In genomic region chr5:143205015-143205414, GRCm38 (mm10) we compare ENCODE assay signal across 17 mouse cellular contexts. TPM values are rescaled to one million over a fixed set of nuclear protein-coding genes. Genes with fewer than 3 reads are reported as not detected.
DNase-seq lines count a peak whose midpoint lies in the region; ATAC-seq and TF ChIP-seq lines count a peak whose summit lies in the region.
"Had no signal": no experiment of that assay in that cellular context is flagged by ENCODE, and none has a peak within 500 bp of the region (broad histone marks: within the 10 kb centered on the region; RNA-seq: fewer than 3 reads in every experiment).

No protein-coding gene starts in this region.

- H3K4me1 ChIP-seq in testis, adult 2 months (ENCODE audit: control insufficient read depth, insufficient read depth, low read length): no peaks in the 10 kb centered on the region
- no peaks in the 10 kb centered on the region for H3K4me1 ChIP-seq in stomach, postnatal 0 days (replicated peaks; ENCODE audit: control insufficient read depth, insufficient read depth)
- no peaks in the 10 kb centered on the region for H3K4me1 ChIP-seq in hindbrain, embryonic 13.5 days (replicated peaks)
- H3K4me1 ChIP-seq: forebrain, embryonic 13.5 days; heart, embryonic 12.5 days; limb, embryonic 12.5 days had no signal

- no peak for ATAC-seq in stomach, postnatal 0 days (ENCODE audit: low FRiP score, low TSS enrichment)
- no peak for ATAC-seq in hindbrain, embryonic 13.5 days (ENCODE audit: low FRiP score)
- ATAC-seq: forebrain, embryonic 13.5 days; midbrain, embryonic 16.5 days had no signal

- peak; percentile 46; the same call in 1 of the 2 replicates for TF ChIP-seq CTCF in testis, adult 2 months (IDR thresholded peaks at IDR 0.05; ENCODE audit: control insufficient read depth, insufficient read depth, insufficient replicate concordance, low read depth, low read length)
- peak; percentile 53 for TF ChIP-seq CTCF in stomach, postnatal 0 days (IDR thresholded peaks at IDR 0.05; ENCODE audit: low read depth)

- no peaks in the 10 kb centered on the region for H3K36me3 ChIP-seq in testis, adult 2 months (ENCODE audit: control insufficient read depth, insufficient read depth, low read length)
- H3K36me3 ChIP-seq in stomach, postnatal 0 days (ENCODE audit: control insufficient read depth, insufficient read depth, low read length): no peaks in the 10 kb centered on the region
- H3K36me3 ChIP-seq in hindbrain, embryonic 13.5 days: no peaks in the 10 kb centered on the region
- H3K36me3 ChIP-seq: heart, embryonic 12.5 days; limb, embryonic 12.5 days had no signal

- no peak overlapping the region for H3K27ac ChIP-seq in testis, adult 2 months (ENCODE audit: control insufficient read depth, insufficient read depth, low read depth, low read length)
- no peak overlapping the region for H3K27ac ChIP-seq in stomach, postnatal 0 days (replicated peaks)
- H3K27ac ChIP-seq in hindbrain, embryonic 13.5 days: no peak overlapping the region
- H3K27ac ChIP-seq: forebrain, embryonic 13.5 days; hindbrain, embryonic 14.5 days; limb, embryonic 12.5 days had no signal

- DNase-seq in kidney, postnatal 4 days: peak; percentile 15 to 16
- DNase-seq in kidney, postnatal 25 days: no peak
- no peak for DNase-seq in testis, postnatal 14 days (ENCODE audit: low spot score)
- peak; percentile 22 for DNase-seq in NIH3T3 (ENCODE audit: low read depth)
- no peak for DNase-seq in stomach, postnatal 0 days (ENCODE audit: low spot score)
- DNase-seq: adrenal gland, adult 8-10 months had no signal

- 73% methylated on average over 3 of the region's 3 CpGs for WGBS in stomach, postnatal 0 days
- WGBS in hindbrain, embryonic 13.5 days: 71% methylated on average over 3 of the region's 3 CpGs

- no peak for TF ChIP-seq POLR2A in testis, adult 2 months (IDR thresholded peaks at IDR 0.05; ENCODE audit: control insufficient read depth, low read depth, low read length)

- no peak for TF ChIP-seq EP300 in stomach, postnatal 0 days (optimal IDR thresholded peaks at IDR 0.05)

- H3K27me3 ChIP-seq in testis, adult 2 months (ENCODE audit: control insufficient read depth, insufficient read depth, low read length): no peaks in the 10 kb centered on the region
- no peaks in the 10 kb centered on the region for H3K27me3 ChIP-seq in stomach, postnatal 0 days (ENCODE audit: control insufficient read depth, insufficient read depth, low read length)
- no peaks in the 10 kb centered on the region for H3K27me3 ChIP-seq in hindbrain, embryonic 13.5 days
- H3K27me3 ChIP-seq: forebrain, embryonic 13.5 days; heart, embryonic 12.5 days; limb, embryonic 12.5 days had no signal

- H3K4me2 ChIP-seq in stomach, postnatal 0 days (replicated peaks; ENCODE audit: low read depth): no peak overlapping the region
- H3K4me2 ChIP-seq in hindbrain, embryonic 13.5 days: no peak overlapping the region
- H3K4me2 ChIP-seq: forebrain, embryonic 13.5 days; heart, embryonic 12.5 days; hindbrain, embryonic 14.5 days; limb, embryonic 12.5 days had no signal

- 0 out of 2 replicates have a peak, but pooled peaks cover 3% of the 10 kb centered on the region for H3K9me3 ChIP-seq in stomach, postnatal 0 days (ENCODE audit: control insufficient read depth, low read length)
- peaks cover 5% of the 10 kb centered on the region for H3K9me3 ChIP-seq in hindbrain, embryonic 13.5 days

- no peak overlapping the region for H3K4me3 ChIP-seq in testis, adult 2 months (ENCODE audit: control insufficient read depth, low read depth, low read length)
- no peak overlapping the region for H3K4me3 ChIP-seq in stomach, postnatal 0 days (ENCODE audit: low read depth, low read length)
- no peak overlapping the region for H3K4me3 ChIP-seq in hindbrain, embryonic 13.5 days
- H3K4me3 ChIP-seq: forebrain, embryonic 13.5 days; heart, embryonic 12.5 days; limb, embryonic 12.5 days had no signal

- H3K9ac ChIP-seq in stomach, postnatal 0 days (ENCODE audit: low read length): no peak overlapping the region
- H3K9ac ChIP-seq in hindbrain, embryonic 13.5 days: no peak overlapping the region
- H3K9ac ChIP-seq: forebrain, embryonic 13.5 days; heart, embryonic 12.5 days; hindbrain, embryonic 14.5 days; limb, embryonic 12.5 days had no signal

RNA-seq across cellular contexts. Expression of gene Spdye4a, which starts 21.7 kb away (rescaled TPM):
- polyA plus RNA-seq in testis, adult 2 months (2012; rRNA removed): 12.1 and 12.9 TPM in 2 replicates
- polyA plus RNA-seq in stomach, postnatal 0 days (2015; fragmentation: Nextera tagmentation; extraction: Ambion mirVana): 0.05 TPM in 1 of 2 replicates, not detected in the other
- polyA plus RNA-seq in hindbrain, embryonic 13.5 days (2015; fragmentation: Nextera tagmentation; extraction: Ambion mirVana): not detected in 2 replicates
- polyA plus RNA-seq: embryonic facial prominence, embryonic 14.5 days; forebrain, embryonic 13.5 days; heart, embryonic 12.5 days; hindbrain, embryonic 14.5 days; kidney, embryonic 16.5 days; limb, embryonic 12.5 days; midbrain, embryonic 16.5 days; spleen, adult 2 months had no signal

RNA-seq across cellular contexts. Expression of gene Spdye4b, which starts 24.2 kb away (rescaled TPM):
- polyA plus RNA-seq in testis, adult 2 months (2012; rRNA removed): 28.6 and 30.2 TPM in 2 replicates
- polyA plus RNA-seq in stomach, postnatal 0 days (2015; fragmentation: Nextera tagmentation; extraction: Ambion mirVana): not detected in 2 replicates
- not detected in 2 replicates for polyA plus RNA-seq in hindbrain, embryonic 13.5 days (2015; fragmentation: Nextera tagmentation; extraction: Ambion mirVana)
- polyA plus RNA-seq: embryonic facial prominence, embryonic 14.5 days; forebrain, embryonic 13.5 days; heart, embryonic 12.5 days; hindbrain, embryonic 14.5 days; kidney, embryonic 16.5 days; limb, embryonic 12.5 days; midbrain, embryonic 16.5 days; neural tube, embryonic 14.5 days; spleen, adult 2 months had no signal

RNA-seq across cellular contexts. Expression of gene Rbak, which starts 24.4 kb away (rescaled TPM):
- polyA plus RNA-seq in testis, adult 2 months (2012; rRNA removed): 1.6 and 1.9 TPM in 2 replicates
- 4.2 and 5.2 TPM in 2 replicates for polyA plus RNA-seq in stomach, postnatal 0 days (2015; fragmentation: Nextera tagmentation; extraction: Ambion mirVana)
- polyA plus RNA-seq in hindbrain, embryonic 13.5 days (2015; fragmentation: Nextera tagmentation; extraction: Ambion mirVana): 12.7 and 14.6 TPM in 2 replicates

RNA-seq across cellular contexts. Expression of gene Zfp12, which starts 29.9 kb away (rescaled TPM):
- polyA plus RNA-seq in testis, adult 2 months (2012; rRNA removed): 5.7 and 6.4 TPM in 2 replicates
- polyA plus RNA-seq in stomach, postnatal 0 days (2015; fragmentation: Nextera tagmentation; extraction: Ambion mirVana): 4.2 and 4.5 TPM in 2 replicates
- polyA plus RNA-seq in hindbrain, embryonic 13.5 days (2015; fragmentation: Nextera tagmentation; extraction: Ambion mirVana): 22.8 and 23.4 TPM in 2 replicates

RNA-seq across cellular contexts. Expression of gene Olfr718-ps1, which starts 57.6 kb away (rescaled TPM):
- polyA plus RNA-seq in testis, adult 2 months (2012; rRNA removed): not detected in 2 replicates
- polyA plus RNA-seq in stomach, postnatal 0 days (2015; fragmentation: Nextera tagmentation; extraction: Ambion mirVana): not detected in 2 replicates
- polyA plus RNA-seq in hindbrain, embryonic 13.5 days (2015; fragmentation: Nextera tagmentation; extraction: Ambion mirVana): 0.08 TPM in 1 of 2 replicates, not detected in the other
- polyA plus RNA-seq: embryonic facial prominence, embryonic 14.5 days; forebrain, embryonic 13.5 days; heart, embryonic 12.5 days; kidney, embryonic 16.5 days; limb, embryonic 12.5 days; midbrain, embryonic 16.5 days; spleen, adult 2 months had no signal

Comparison
In these comparisons a context has a peak if more than half of its experiments do, and no peak if none do; other contexts are left out.
1. DNase-seq: peak in kidney, postnatal 4 days (2 of 2) and NIH3T3 (single experiment); none in kidney, postnatal 25 days (0 of 2), testis, postnatal 14 days (single experiment) and stomach, postnatal 0 days (single experiment).
2. RNA of gene Spdye4a, which starts 21.7 kb away (polyA plus RNA-seq): 12.1 to 12.9 TPM in testis, adult 2 months; not detected in hindbrain, embryonic 13.5 days and 0.05 TPM in stomach, postnatal 0 days; every median in the first group is over 10 times any median in the second.
3. RNA of gene Spdye4b, which starts 24.2 kb away (polyA plus RNA-seq): 28.6 to 30.2 TPM in testis, adult 2 months; not detected in stomach, postnatal 0 days and not detected in hindbrain, embryonic 13.5 days; every median in the first group is over 10 times any median in the second.